Mouse (Mus musculus): Measurements from ENCODE around the gene Taf6. TPM values are rescaled to one million over a fixed set of nuclear protein-coding genes. Genes with fewer than 3 reads are reported as not detected.
A peak's percentile ranks its signal among the peaks of the same experiment; 100 is the strongest.

Taf6 gene
- polyA plus RNA-seq, 1 experiment from 2014 or later, result 150 TPM

DNA sequence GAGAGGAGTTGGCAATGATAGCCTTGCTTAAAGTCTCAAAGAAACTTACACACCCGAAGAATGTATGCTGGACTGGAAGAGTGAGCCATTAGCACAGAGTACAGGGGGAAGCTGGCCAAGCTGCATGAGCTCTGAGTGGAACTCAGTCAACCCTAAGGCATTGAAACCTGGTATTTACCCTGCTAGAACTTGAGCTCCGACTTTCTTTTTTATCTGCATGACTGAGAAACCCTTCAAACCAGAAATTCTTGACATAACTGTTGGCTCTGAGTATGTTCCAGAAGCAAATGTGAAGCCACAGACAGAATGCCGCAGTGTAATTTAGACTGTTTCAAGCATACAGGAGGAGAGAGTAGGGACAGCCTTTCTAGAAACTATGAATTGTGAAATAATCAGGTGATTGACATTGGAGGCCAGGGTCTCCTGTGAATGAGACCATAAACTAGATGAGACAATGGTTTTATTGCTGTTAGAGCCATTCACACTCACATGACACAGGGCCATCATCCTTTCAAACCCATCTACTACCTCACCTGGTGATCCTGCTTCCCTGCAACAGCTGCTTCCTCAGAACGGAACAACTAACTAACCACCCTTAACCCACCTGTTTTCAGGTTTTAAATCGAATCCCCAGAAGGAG lies 54.7 kb downstream of the Taf6 start:
- no peak for DNase-seq (ENCODE audit: low spot score)
- no peaks in the 10 kb centered on the region for H3K4me1 ChIP-seq (replicated peaks; ENCODE audit: control insufficient read depth, insufficient read depth, low read length)
- no peak overlapping the region for H3K4me3 ChIP-seq (ENCODE audit: low read depth, low read length)
- no peak for ATAC-seq (replicated peaks; ENCODE audit: low FRiP score)
- no peak overlapping the region for H3K9ac ChIP-seq (ENCODE audit: low read length)
- H3K27me3 ChIP-seq (ENCODE audit: control insufficient read depth, insufficient read depth, low read length), result no peaks in the 10 kb centered on the region
- no peak overlapping the region for H3K4me2 ChIP-seq (ENCODE audit: low read depth, low read length, severe bottlenecking)
- H3K36me3 ChIP-seq (ENCODE audit: control insufficient read depth, insufficient read depth, low read length), result peaks cover 18% of the 10 kb centered on the region; the same call in 1 of the 2 replicates
- no peaks in the 10 kb centered on the region for H3K9me3 ChIP-seq (ENCODE audit: control insufficient read depth, low read length)
- H3K27ac ChIP-seq (ENCODE audit: low read depth, low read length), result no peak overlapping the region
- 92% methylated on average over 5 of the region's 5 CpGs for WGBS

MicroRNA genes within 50 kb of the gene (microRNA counts, 519-probe panel; counts per million panel counts)
- microRNA mmu-miR-106b (6,478 counts per million, percentile 87 among the panel's probes with 10 or more counts), microRNA mmu-miR-25 (7,299 counts per million, percentile 95 among the panel's probes with 10 or more counts), microRNA mmu-miR-93 (6,665 counts per million, percentile 90 among the panel's probes with 10 or more counts)

Small RNA genes within 50 kb of the gene (microRNA-seq; reads per million reads assigned to microRNA genes)
- 19,071 reads per million, percentile 97 among the genes with 10 or more reads in this experiment for gene Mir106b (ENCODE audit: insufficient number of aligned reads)
- 1,250 reads per million, percentile 70 among the genes with 10 or more reads in this experiment for gene Mir25 (ENCODE audit: insufficient number of aligned reads)
- 20,863 reads per million, percentile 98 among the genes with 10 or more reads in this experiment for gene Mir93 (ENCODE audit: insufficient number of aligned reads)

Other genes starting within 250 kb of the Taf6 start
- not detected in 2 replicates for gene Gjc3, start 224.4 kb downstream of the Taf6 start, polyA plus RNA-seq (2014; fragmentation: Nextera tagmentation; extraction: Ambion mirVana)
- gene Azgp1, start 205.9 kb downstream of the Taf6 start, polyA plus RNA-seq (2014; fragmentation: Nextera tagmentation; extraction: Ambion mirVana), result not detected in 2 replicates
- gene Smok3a, start 166.2 kb downstream of the Taf6 start, polyA plus RNA-seq (2014; fragmentation: Nextera tagmentation; extraction: Ambion mirVana), result not detected in 2 replicates
- not detected in 2 replicates for gene Smok3b, start 166.0 kb downstream of the Taf6 start, polyA plus RNA-seq (2014; fragmentation: Nextera tagmentation; extraction: Ambion mirVana)
- gene Smok3c, start 134.3 kb downstream of the Taf6 start, polyA plus RNA-seq (2014; fragmentation: Nextera tagmentation; extraction: Ambion mirVana), result not detected in 2 replicates
- 34.0 and 34.2 TPM in 2 replicates for gene Zkscan1, start 102.4 kb downstream of the Taf6 start, polyA plus RNA-seq (2014; fragmentation: Nextera tagmentation; extraction: Ambion mirVana)
- gene Zscan21, start 70.5 kb downstream of the Taf6 start, polyA plus RNA-seq (2014; fragmentation: Nextera tagmentation; extraction: Ambion mirVana), result 106 and 112 TPM in 2 replicates
- gene Zfp113, start 31.7 kb downstream of the Taf6 start, polyA plus RNA-seq (2014; fragmentation: Nextera tagmentation; extraction: Ambion mirVana), result 35.2 and 39.9 TPM in 2 replicates
- gene Cops6, start 26.4 kb downstream of the Taf6 start, polyA plus RNA-seq (2014; fragmentation: Nextera tagmentation; extraction: Ambion mirVana), result 248 and 275 TPM in 2 replicates
- 24.0 and 24.1 TPM in 2 replicates for gene Ap4m1, start 15.4 kb downstream of the Taf6 start, polyA plus RNA-seq (2014; fragmentation: Nextera tagmentation; extraction: Ambion mirVana)
- 370 and 373 TPM in 2 replicates for gene Mcm7, start 15.0 kb downstream of the Taf6 start, polyA plus RNA-seq (2014; fragmentation: Nextera tagmentation; extraction: Ambion mirVana)
- 49.8 and 56.6 TPM in 2 replicates for gene Cnpy4, start within 50 bp of the Taf6 start, polyA plus RNA-seq (2014; fragmentation: Nextera tagmentation; extraction: Ambion mirVana)
- gene Mblac1, start 6.9 kb upstream of the Taf6 start, polyA plus RNA-seq (2014; fragmentation: Nextera tagmentation; extraction: Ambion mirVana), result 9.0 and 10.9 TPM in 2 replicates
- gene Nxpe5, start 38.4 kb upstream of the Taf6 start, polyA plus RNA-seq (2014; fragmentation: Nextera tagmentation; extraction: Ambion mirVana), result not detected in 2 replicates
- 38.6 and 39.9 TPM in 2 replicates for gene Lamtor4, start 68.0 kb upstream of the Taf6 start, polyA plus RNA-seq (2014; fragmentation: Nextera tagmentation; extraction: Ambion mirVana)
- 9.3 and 11.8 TPM in 2 replicates for gene BC037034, start 76.6 kb upstream of the Taf6 start, polyA plus RNA-seq (2014; fragmentation: Nextera tagmentation; extraction: Ambion mirVana)
- 1.7 and 4.6 TPM in 2 replicates for gene Gal3st4, start 85.4 kb upstream of the Taf6 start, polyA plus RNA-seq (2014; fragmentation: Nextera tagmentation; extraction: Ambion mirVana)
- gene Gm43720, start 92.5 kb upstream of the Taf6 start, polyA plus RNA-seq (2014; fragmentation: Nextera tagmentation; extraction: Ambion mirVana), result 0.05 and 0.08 TPM in 2 replicates
- 14.7 and 17.6 TPM in 2 replicates for gene Gpc2, start 92.6 kb upstream of the Taf6 start, polyA plus RNA-seq (2014; fragmentation: Nextera tagmentation; extraction: Ambion mirVana)
- gene Stag3, start 92.8 kb upstream of the Taf6 start, polyA plus RNA-seq (2014; fragmentation: Nextera tagmentation; extraction: Ambion mirVana), result 5.4 and 5.7 TPM in 2 replicates
- gene Pvrig, start 154.5 kb upstream of the Taf6 start, polyA plus RNA-seq (2014; fragmentation: Nextera tagmentation; extraction: Ambion mirVana), result not detected in 2 replicates